Mouse (Mus musculus) heart, postnatal 36 days (tissue): Measurements from ENCODE around the gene Tex45. TPM values are rescaled to one million over a fixed set of nuclear protein-coding genes. Genes with fewer than 3 reads are reported as not detected.

Experiments
- DNase-seq, 2 experiments: peaks; one replicate each; pipeline ENCODE4 v3.0.0; 2021 to 2022
- intact Hi-C: fragments of 180-260 bp; cut with DNase I; formaldehyde crosslinking; loops from one replicate; pipeline ENCODE4 v1.15.1; 2025
- total RNA-seq, 2 experiments: library from RNA; stranded (reverse); gene quantifications; 2 replicates each; pipeline ENCODE4 v1.2.3; 2021

The Tex45 gene
- total RNA-seq, 2 experiments from 2014 or later: not detected

DNA sequence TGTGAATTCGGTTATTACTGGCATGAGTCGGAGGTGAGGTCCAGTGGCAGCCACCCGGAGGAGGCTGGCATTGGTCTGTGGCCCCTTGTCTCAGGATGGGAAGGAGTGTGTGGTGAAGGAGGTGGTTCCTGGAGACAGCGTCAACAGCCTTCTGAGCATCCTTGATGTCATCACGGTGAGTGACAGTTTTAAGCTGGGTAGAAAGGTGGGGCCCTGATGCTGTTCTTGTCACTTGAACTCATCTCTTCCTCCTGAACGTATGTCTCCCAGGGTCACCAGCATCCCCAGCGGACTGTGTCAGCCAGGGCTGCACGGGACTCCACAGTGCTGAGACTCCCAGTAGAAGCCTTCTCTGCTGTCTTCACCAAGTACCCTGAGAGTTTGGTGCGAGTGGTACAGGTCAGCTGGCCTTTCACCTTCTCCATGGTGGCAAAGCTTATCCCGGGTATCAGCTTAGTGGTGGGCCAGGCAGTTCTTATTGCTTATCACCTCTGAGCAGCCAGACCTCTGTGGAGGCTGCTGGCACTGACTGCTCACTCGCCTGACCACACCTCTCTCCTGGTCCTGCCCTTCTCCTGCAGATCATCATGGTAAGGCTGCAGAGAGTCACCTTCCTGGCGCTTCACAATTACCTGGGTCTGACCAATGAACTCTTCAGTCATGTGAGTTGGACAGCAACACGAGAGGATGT, 51.5 kb downstream of the Tex45 start:
- DNase-seq: no peak
- intact Hi-C loops: no loop called here

DNA sequence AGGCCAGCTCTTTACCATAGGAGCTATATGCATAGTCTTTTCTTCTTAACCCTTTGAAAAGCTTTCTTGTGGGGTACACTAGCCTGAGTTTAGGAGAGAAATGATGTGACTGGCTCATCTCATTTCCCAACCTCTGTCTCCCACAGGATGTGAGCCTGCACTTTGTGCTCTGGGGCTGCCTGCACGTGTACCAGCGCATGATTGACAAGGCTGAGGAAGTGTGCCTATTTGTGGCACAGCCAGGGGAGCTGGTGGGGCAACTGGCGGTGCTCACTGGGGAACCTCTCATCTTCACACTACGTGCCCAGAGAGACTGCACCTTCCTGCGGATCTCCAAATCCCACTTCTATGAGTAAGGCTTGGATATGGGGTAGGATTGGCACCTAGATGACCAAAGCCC, 60.2 kb downstream of the Tex45 start:
- intact Hi-C loops: no loop called here
- DNase-seq: no peak

DNA sequence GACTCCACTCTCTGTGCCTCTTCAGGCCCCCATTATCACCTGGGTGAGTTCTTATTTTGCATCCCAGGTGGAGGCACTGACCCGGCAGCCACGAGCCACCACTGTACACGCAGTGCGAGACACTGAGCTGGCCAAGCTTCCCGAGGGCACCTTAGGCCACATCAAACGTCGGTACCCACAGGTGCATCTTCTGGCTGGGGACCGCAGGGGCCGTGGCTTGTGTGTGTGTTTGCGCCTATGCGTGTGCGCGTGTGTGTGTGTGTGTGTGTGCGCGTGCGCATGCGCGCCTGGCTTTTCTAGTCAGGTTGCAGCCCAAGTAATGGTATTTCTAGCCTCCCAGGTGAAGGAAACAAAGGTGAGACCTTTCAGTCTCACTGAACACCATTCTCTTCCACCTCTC, 61.3 kb downstream of the Tex45 start:
- no peak for DNase-seq
- intact Hi-C loops: no loop called here

DNA sequence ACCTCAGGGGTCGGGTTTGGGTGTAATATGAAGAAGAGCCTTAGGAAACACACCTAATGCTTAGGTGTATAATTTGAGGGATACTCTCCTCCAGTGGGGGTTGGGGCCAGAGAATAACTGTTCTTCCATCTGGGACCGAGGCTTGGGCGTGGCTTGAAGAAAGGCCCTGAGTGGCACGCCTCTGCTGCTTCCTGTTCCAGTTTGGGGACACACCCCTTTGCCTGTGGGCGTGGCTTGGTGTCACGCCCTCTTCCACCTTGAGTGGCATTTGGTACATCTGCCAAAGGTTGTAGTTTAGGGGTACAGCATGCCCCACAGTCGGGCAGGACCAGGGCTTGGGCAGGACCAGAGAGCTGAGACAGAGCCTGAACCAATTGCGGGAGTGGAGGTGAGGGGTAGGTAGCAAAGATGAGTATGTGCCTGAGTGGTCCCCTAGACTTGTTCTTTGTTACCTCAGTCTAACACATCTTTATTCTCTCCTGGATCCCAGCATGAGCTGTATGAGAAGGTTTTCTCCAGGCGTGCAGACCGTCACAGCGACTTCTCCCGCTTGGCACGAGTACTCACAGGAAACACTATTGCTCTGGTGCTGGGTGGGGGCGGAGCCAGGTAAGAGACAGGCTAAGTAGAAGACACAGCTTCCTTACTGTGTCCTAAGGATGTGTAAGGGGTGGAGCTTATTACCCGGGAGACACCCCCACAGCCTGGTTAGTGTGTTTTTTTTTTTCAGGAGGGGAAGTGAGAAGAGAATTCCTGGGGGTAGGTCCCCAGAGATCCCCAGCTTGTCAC, 65.6 kb downstream of the Tex45 start:
- intact Hi-C loops: no loop called here
- DNase-seq: no peak

Other genes starting within 250 kb of the Tex45 start
- 100 to 1,000 TPM; 120 to 153 TPM for gene Insr, start 191.2 kb upstream of the Tex45 start, total RNA-seq
- under 1 TPM; 0.30 to 0.53 TPM for gene A430078G23Rik, start 117.4 kb upstream of the Tex45 start, total RNA-seq
- gene Arhgef18, start 77.9 kb upstream of the Tex45 start, total RNA-seq: 10 to 100 TPM; 18.7 to 20.4 TPM
- gene Pex11g, start 3.2 kb upstream of the Tex45 start, total RNA-seq: 1 to 10 TPM; 3.2 to 4.1 TPM
- gene Zfp358, start 22.3 kb downstream of the Tex45 start, total RNA-seq: 10 to 100 TPM; 30.3 to 31.3 TPM
- gene Mcoln1, start 29.6 kb downstream of the Tex45 start, total RNA-seq: 10 to 100 TPM; 22.9 to 23.2 TPM
- 10 to 100 TPM in 1 of 2 experiments, 1 to 10 TPM in 1; 8.1 to 14.3 TPM for gene Pnpla6, start 44.5 kb downstream of the Tex45 start, total RNA-seq
- not detected for gene C330021F23Rik, start 97.1 kb downstream of the Tex45 start, total RNA-seq
- 1 to 10 TPM; 1.1 to 1.4 TPM for gene Camsap3, start 116.4 kb downstream of the Tex45 start, total RNA-seq
- gene Xab2, start 150.5 kb downstream of the Tex45 start, total RNA-seq: 10 to 100 TPM; 17.1 to 17.5 TPM
- 10 to 100 TPM; 77.5 to 81.7 TPM for gene Pet100, start 150.7 kb downstream of the Tex45 start, total RNA-seq
- not detected for gene Pcp2, start 154.7 kb downstream of the Tex45 start, total RNA-seq
- gene Stxbp2, start 160.1 kb downstream of the Tex45 start, total RNA-seq: 1 to 10 TPM; 4.4 to 6.4 TPM
- 1 to 10 TPM in 1 of 2 experiments, under 1 TPM in 1; 0.84 to 1.6 TPM for gene Retn, start 184.9 kb downstream of the Tex45 start, total RNA-seq
- under 1 TPM; 0.39 to 0.46 TPM for gene Mcemp1, start 194.9 kb downstream of the Tex45 start, total RNA-seq
- 1 to 10 TPM in 1 of 2 experiments, not detected in 1; 2.5 TPM for gene Fcor, start 201.5 kb downstream of the Tex45 start, total RNA-seq
- gene Trappc5, start 205.4 kb downstream of the Tex45 start, total RNA-seq: 10 to 100 TPM; 17.2 to 21.0 TPM
- under 1 TPM; 0.33 to 0.72 TPM for gene Fcer2a, start 223.3 kb downstream of the Tex45 start, total RNA-seq
- gene Clec4g, start 249.8 kb downstream of the Tex45 start, total RNA-seq: under 1 TPM; 0.64 to 0.84 TPM